19 mouse cellular contexts compared by ENCODE assay signal in genomic region chr6:5624085-5624484, GRCm38 (mm10).
"Had no signal": no experiment of that assay in that cellular context is flagged by ENCODE, and none has a peak within 500 bp of the region (broad histone marks: within the 10 kb centered on the region; RNA-seq: fewer than 3 reads in every experiment).

No protein-coding gene starts in this region.

- H3K9me3 ChIP-seq: midbrain, embryonic 12.5 days; midbrain, embryonic 15.5 days had no signal

- H3K4me1 ChIP-seq: midbrain, embryonic 12.5 days; midbrain, embryonic 15.5 days; neural tube, embryonic 13.5 days had no signal

- H3K9ac ChIP-seq: liver, embryonic 14.5 days; liver, postnatal 0 days; lung, embryonic 14.5 days; midbrain, embryonic 12.5 days; midbrain, embryonic 15.5 days; neural tube, embryonic 13.5 days had no signal

- H3K4me2 ChIP-seq: liver, embryonic 11.5 days; lung, embryonic 14.5 days; midbrain, embryonic 12.5 days; midbrain, embryonic 15.5 days; neural tube, embryonic 13.5 days had no signal

- DNase-seq: kidney, postnatal 25 days; layer of hippocampus, postnatal 36 days; liver, postnatal 0 days; lung, embryonic 14.5 days; right cerebral cortex, postnatal 14 days; right cerebral cortex, postnatal 4 days; thymus, adult 2 months; thymus, postnatal 14 days; thymus, postnatal 4 days had no signal

- ATAC-seq: liver, postnatal 0 days; lung, postnatal 0 days; midbrain, embryonic 15.5 days had no signal

- H3K27ac ChIP-seq: kidney, postnatal 0 days; left cerebral cortex, adult 2 months; liver, embryonic 14.5 days; macrophage; midbrain, embryonic 12.5 days; midbrain, embryonic 15.5 days; neural tube, embryonic 13.5 days; stomach, postnatal 0 days had no signal

- H3K4me3 ChIP-seq: left cerebral cortex, adult 2 months; midbrain, embryonic 12.5 days; midbrain, embryonic 15.5 days; neural tube, embryonic 13.5 days had no signal

- H3K27me3 ChIP-seq: midbrain, embryonic 12.5 days; midbrain, embryonic 15.5 days; neural tube, embryonic 13.5 days had no signal

- H3K36me3 ChIP-seq: midbrain, embryonic 12.5 days; midbrain, embryonic 15.5 days; neural tube, embryonic 13.5 days had no signal
